Mouse (Mus musculus) CH12.LX (cell line): Measurements from ENCODE around the gene Hist1h4h. TPM values are rescaled to one million over a fixed set of nuclear protein-coding genes. Genes with fewer than 3 reads are reported as not detected.

Experiments
- DNase-seq: peaks from one replicate; pipeline ENCODE4 v3.0.0-alpha.2; 2013; ENCODE audit errors: extremely low read depth
- H3K27ac ChIP-seq: 2 replicates; pipeline ENCODE4 v1.5.1; 2012; ENCODE audit warnings: low read depth, mild to moderate bottlenecking, control low read depth, moderate library complexity; ENCODE audit not compliant: insufficient read depth
- H3K27me3 ChIP-seq: replicated peaks from 2 replicates; pipeline ENCODE3; 2012; ENCODE audit warnings: inconsistent platforms
- H3K36me3 ChIP-seq, 2 experiments: replicated peaks in 1 of 2; 2 replicates each; pipeline versions ENCODE3 to v1.6.1; 2012; ENCODE audit warnings: inconsistent platforms in 1 of 2, low read length in 1 of 2, mild to moderate bottlenecking in 1 of 2, mixed read lengths in 1 of 2, moderate library complexity in 1 of 2; ENCODE audit not compliant: control insufficient read depth in 1 of 2, insufficient read depth in 1 of 2
- H3K4me1 ChIP-seq, 2 experiments: 2 replicates each; pipeline ENCODE4 v1.6.1; 2012; ENCODE audit warnings: inconsistent platforms in 1 of 2, moderate library complexity in 1 of 2; ENCODE audit not compliant: insufficient read depth in 2 of 2, control insufficient read depth in 1 of 2
- H3K4me2 ChIP-seq: 2 replicates; pipeline ENCODE4 v1.6.1; 2012; ENCODE audit warnings: low read depth, mild to moderate bottlenecking, control low read depth; ENCODE audit not compliant: poor library complexity, insufficient read depth, severe bottlenecking
- H3K4me3 ChIP-seq, 3 experiments: fragments of 150-350 bp in 1 of 3; sonication (generic) in 1 of 3; replicated peaks in 1 of 3; 2 replicates each; pipeline versions ENCODE3 to v1.5.1; 2011 to 2012; ENCODE audit warnings: low read depth in 2 of 3, low read length in 2 of 3, mild to moderate bottlenecking in 2 of 3, moderate library complexity in 2 of 3, control low read depth in 1 of 3, improper control_type of control experiment in 1 of 3, inconsistent platforms in 1 of 3, mixed read lengths in 1 of 3; ENCODE audit not compliant: poor library complexity in 1 of 3
- H3K79me2 ChIP-seq: replicated peaks from 2 replicates; pipeline ENCODE4 v1.6.1; 2012; ENCODE audit warnings: mild to moderate bottlenecking, moderate library complexity; ENCODE audit not compliant: control insufficient read depth, poor library complexity, insufficient read depth, severe bottlenecking; ENCODE audit errors: extremely low read depth
- H3K9ac ChIP-seq: 2 replicates; pipeline ENCODE4 v1.6.1; 2012; ENCODE audit warnings: low read depth, mild to moderate bottlenecking, control low read depth, moderate library complexity; ENCODE audit not compliant: insufficient read depth
- H3K9me3 ChIP-seq: replicated peaks from 2 replicates; pipeline ENCODE3; 2012; ENCODE audit warnings: low read length, inconsistent platforms, mixed read lengths
- BHLHE40 ChIP-seq: IDR thresholded peaks from 2 replicates; pipeline ENCODE4 v1.6.1; 2011; ENCODE audit warnings: mild to moderate bottlenecking, low read depth, low read length, improper control_type of control experiment
- CHD1 ChIP-seq: IDR thresholded peaks from 2 replicates; pipeline ENCODE4 v1.6.1; 2012; ENCODE audit warnings: low read depth, low read length, improper control_type of control experiment, inconsistent platforms
- CHD2 ChIP-seq: IDR thresholded peaks from 2 replicates; pipeline ENCODE4 v1.6.1; 2011; ENCODE audit warnings: low read length, improper control_type of control experiment
- CTCF ChIP-seq, 2 experiments: IDR thresholded peaks in 1 of 2; conservative IDR thresholded peaks in 1 of 2; 2 replicates each; pipeline ENCODE4 v1.5.1; 2011 to 2012; ENCODE audit warnings: low read depth in 2 of 2, low read length in 2 of 2, improper control_type of control experiment in 1 of 2, inconsistent platforms in 1 of 2, mild to moderate bottlenecking in 1 of 2, moderate library complexity in 1 of 2
- ELF1 ChIP-seq: IDR thresholded peaks from 2 replicates; pipeline ENCODE4 v1.6.1; 2014; ENCODE audit warnings: low read depth, mild to moderate bottlenecking, inconsistent platforms, low read length, improper control_type of control experiment
- EP300 ChIP-seq: IDR thresholded peaks from 2 replicates; pipeline ENCODE4 v1.6.1; 2011; ENCODE audit warnings: low read length, improper control_type of control experiment
- ETS1 ChIP-seq: conservative IDR thresholded peaks from 2 replicates; pipeline ENCODE4 v1.6.1; 2012; ENCODE audit warnings: low read depth, mild to moderate bottlenecking, inconsistent platforms, low read length, improper control_type of control experiment, moderate library complexity
- IRF4 ChIP-seq: IDR thresholded peaks from 2 replicates; pipeline ENCODE4 v1.6.1; 2014; ENCODE audit warnings: low read depth, mild to moderate bottlenecking, inconsistent platforms, low read length, improper control_type of control experiment
- JUN ChIP-seq: IDR thresholded peaks from 2 replicates; pipeline ENCODE4 v1.6.1; 2011; ENCODE audit warnings: low read depth, mild to moderate bottlenecking, low read length, improper control_type of control experiment, moderate library complexity; ENCODE audit not compliant: insufficient read depth
- JUND ChIP-seq: conservative IDR thresholded peaks from 2 replicates; pipeline ENCODE4 v1.6.1; 2011; ENCODE audit warnings: low read depth, low read length, improper control_type of control experiment
- KAT2A ChIP-seq: IDR thresholded peaks from 2 replicates; pipeline ENCODE4 v1.6.1; 2012; ENCODE audit warnings: low read length, improper control_type of control experiment, inconsistent platforms; ENCODE audit not compliant: insufficient replicate concordance
- MAX ChIP-seq: IDR thresholded peaks from 2 replicates; pipeline ENCODE4 v1.6.1; 2011; ENCODE audit warnings: low read length, improper control_type of control experiment
- MAZ ChIP-seq: IDR thresholded peaks from 2 replicates; pipeline ENCODE4 v1.6.1; 2012; ENCODE audit warnings: low read depth, mild to moderate bottlenecking, inconsistent platforms, low read length, improper control_type of control experiment, moderate library complexity
- MEF2A ChIP-seq: IDR thresholded peaks from 2 replicates; pipeline ENCODE4 v1.6.1; 2014; ENCODE audit warnings: low read depth, mild to moderate bottlenecking, inconsistent platforms, low read length, improper control_type of control experiment, borderline replicate concordance
- NELFE ChIP-seq: IDR thresholded peaks from 2 replicates; pipeline ENCODE4 v1.6.1; 2011; ENCODE audit warnings: low read depth, low read length, improper control_type of control experiment
- NRF1 ChIP-seq: IDR thresholded peaks from 2 replicates; pipeline ENCODE4 v1.6.1; 2014; ENCODE audit warnings: low read depth, mild to moderate bottlenecking, inconsistent platforms, low read length, improper control_type of control experiment, moderate library complexity
- RAD21 ChIP-seq: IDR thresholded peaks from 2 replicates; pipeline ENCODE4 v1.6.1; 2011; ENCODE audit warnings: low read depth, mild to moderate bottlenecking, low read length, improper control_type of control experiment, moderate library complexity
- RCOR1 ChIP-seq: conservative IDR thresholded peaks from 2 replicates; pipeline ENCODE4 v1.6.1; 2012; ENCODE audit warnings: low read depth, mild to moderate bottlenecking, inconsistent platforms, low read length, improper control_type of control experiment
- SIN3A ChIP-seq: IDR thresholded peaks from 2 replicates; pipeline ENCODE4 v1.6.1; 2012; ENCODE audit warnings: low read length, improper control_type of control experiment, inconsistent platforms
- TBP ChIP-seq: conservative IDR thresholded peaks from 2 replicates; pipeline ENCODE4 v1.6.1; 2011; ENCODE audit warnings: low read depth, low read length, improper control_type of control experiment
- USF1 ChIP-seq: IDR thresholded peaks from 2 replicates; pipeline ENCODE4 v1.6.1; 2014; ENCODE audit warnings: low read depth, mild to moderate bottlenecking, inconsistent platforms, low read length, improper control_type of control experiment
- ZKSCAN1 ChIP-seq: IDR thresholded peaks from 2 replicates; pipeline ENCODE4 v1.6.1; 2012; ENCODE audit warnings: low read depth, inconsistent platforms, low read length, improper control_type of control experiment, borderline replicate concordance
- ZNF384 ChIP-seq: IDR thresholded peaks from 2 replicates; pipeline ENCODE4 v1.6.1; 2012; ENCODE audit warnings: low read depth, low read length, improper control_type of control experiment, inconsistent platforms
- dilution Hi-C: fragments of 300-500 bp; cut with MboI; formaldehyde crosslinking; loops from 2 replicates; pipeline ENCODE4 v1.14.3; 2020; ENCODE audit warnings: low sequenced_read_pairs; ENCODE audit not compliant: extremely low pct_unique_long_range_greater_than_20kb, extremely low pct_ligation_motif_present
- in situ Hi-C: fragments of 300-500 bp; cut with MboI; formaldehyde crosslinking; loops from 3 replicates; pipeline ENCODE4 v1.14.3; 2019; ENCODE audit warnings: low sequenced_read_pairs, low pct_ligation_motif_present, low pct_unique_long_range_greater_than_20kb, mixed read lengths
- polyA plus RNA-seq: library from polyadenylated mRNA; unstranded; fragments of >175 nt; gene quantifications from 2 replicates; pipeline ENCODE4 v1.2.1, GENCODE M21; 2012; ENCODE audit warnings: low read depth; ENCODE audit not compliant: insufficient read length
- total RNA-seq, 2 experiments: library from RNA; depleted of rRNA; stranded (reverse); fragments of 300-350 nt in 1 of 2; fragments of >200 nt in 1 of 2; gene quantifications; 2 replicates each; pipeline ENCODE4 v1.2.3; 2012 to 2014

The Hist1h4h gene
- total and polyA plus RNA-seq, 3 experiments = 5.5 to 4,957 (median 19.4) TPM

- H3K27ac ChIP-seq = no peak overlapping the region
- no peak overlapping the region; the same call in 1 of the 2 replicates for H3K9ac ChIP-seq
- no peak for DNase-seq
- in situ Hi-C loops = loop anchor here (10.0 kb wide), 1 partner anchor 1494 kb away; the partner anchor contains the start of genes Hist1h2ah and Hist1h2bk
- H3K27me3 ChIP-seq = no peaks in the 10 kb centered on the region
- H3K4me3 ChIP-seq = no peak overlapping the region
- H3K79me2 ChIP-seq = no peaks in the 10 kb centered on the region
- dilution Hi-C loops = no loop called here
- no peaks in the 10 kb centered on the region for H3K36me3 ChIP-seq
- TF ChIP-seq MAX (no peak), NRF1 (no peak), EP300 (no peak), ELF1 (no peak), IRF4 (no peak), CHD2 (no peak), TBP (no peak), ZKSCAN1 (no peak), RAD21 (no peak), MEF2A (no peak), JUN (no peak), CHD1 (no peak), USF1 (no peak), KAT2A (no peak), RCOR1 (no peak), ETS1 (no peak)
- TF ChIP-seq, all 38 proteins: peak for 0
- Histone ChIP-seq H3K4me1 (peaks cover 7 to 44% of the 10 kb centered on the region in 2 experiments), H3K4me2 (peak overlapping the region; percentile 82; the same call in 1 of the 2 replicates), H3K9me3 (no peaks in the 10 kb centered on the region)
Measured at GRCm38 (mm10) chr13:23529005-23529404, 1.8 kb upstream of the Hist1h4h start.

- Histone ChIP-seq H3K79me2 (no peaks in the 10 kb centered on the region), H3K4me3 (peak overlapping the region; percentile 20 to 45 (median 37)), H3K4me1 (peaks cover 7 to 38% of the 10 kb centered on the region in 2 experiments), H3K4me2 (peak overlapping the region; percentile 87; the same call in 1 of the 2 replicates), H3K9me3 (no peaks in the 10 kb centered on the region), H3K9ac (peak overlapping the region; percentile 89), H3K27ac (no peak overlapping the region), H3K27me3 (no peaks in the 10 kb centered on the region), H3K36me3 (no peaks in the 10 kb centered on the region)
- dilution Hi-C loops (no loop called here), in situ Hi-C loops (loop anchor here (10.0 kb wide), 1 partner anchor 1495 kb away; the partner anchor contains the start of genes Hist1h2ah and Hist1h2bk)
- DNase-seq = no peak
- TF ChIP-seq BHLHE40 (0 out of 2 replicates have a peak, but pooled peaks have one; percentile 16), JUND (0 out of 2 replicates have a peak, but pooled peaks have one; percentile 26), IRF4 (peak; percentile 59), SIN3A (0 out of 2 replicates have a peak, but pooled peaks have one; percentile 12), CHD1 (peak; percentile 85), MAZ (no peak), MAX (0 out of 2 replicates have a peak, but pooled peaks have one; percentile 35), ZNF384 (peak; percentile 85), CTCF (conservative IDR thresholded peaks at IDR 0.05 in 1 of 2, IDR thresholded peaks at IDR 0.05 in 1 of 2; ENCODE audit: low read depth in 2 of 2, low read length in 2 of 2) (no peak), ZKSCAN1 (no peak), NELFE (0 out of 2 replicates have a peak, but pooled peaks have one; percentile 18), EP300 (peak; percentile 72)
- TF ChIP-seq, all 38 proteins: peak for 9
Measured at GRCm38 (mm10) chr13:23529480-23530165, 1.2 kb upstream of the Hist1h4h start.
